ENCODE assay signal across 30 mouse cellular contexts in the genomic region with DNA sequence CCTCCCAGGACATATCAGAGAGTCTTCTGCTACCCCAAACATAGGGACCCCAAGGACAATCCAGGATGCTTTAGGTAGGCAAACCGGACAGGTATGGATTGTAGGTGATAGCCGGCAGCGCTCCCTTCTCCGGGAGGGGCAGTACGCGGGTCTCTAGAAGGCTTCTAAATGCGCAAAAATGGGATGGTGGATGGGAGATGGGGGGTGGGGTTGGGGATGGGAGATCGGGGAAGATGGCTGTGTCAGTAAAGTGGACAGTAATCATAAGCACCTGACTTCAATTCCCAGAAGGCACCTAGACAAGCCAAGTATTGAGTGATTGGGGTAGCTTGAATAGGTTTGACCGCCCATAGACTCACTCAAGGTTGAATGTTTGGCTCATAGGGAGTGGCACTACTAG. TPM values are rescaled to one million over a fixed set of nuclear protein-coding genes. Genes with fewer than 3 reads are reported as not detected.
"Had no signal": no experiment of that assay in that cellular context is flagged by ENCODE, and none has a peak within 500 bp of the region (broad histone marks: within the 10 kb centered on the region; RNA-seq: fewer than 3 reads in every experiment).

No protein-coding gene starts in this region.

- H3K9me3 ChIP-seq: intestine, embryonic 15.5 days; lung, embryonic 15.5 days; midbrain, embryonic 10.5 days; midbrain, embryonic 13.5 days had no signal

- H3K27me3 ChIP-seq: intestine, embryonic 15.5 days; lung, embryonic 15.5 days; midbrain, embryonic 13.5 days; neural tube, embryonic 13.5 days had no signal

- DNase-seq: kidney, adult 2 months; kidney, postnatal 36 days; lung, postnatal 10 days; lung, postnatal 36 days; retina, postnatal 1 day; right cerebral cortex, postnatal 25 days; spleen, adult 18-20 months; thymus, adult 18-20 months; thymus, postnatal 36 days had no signal

- H3K27ac ChIP-seq: intestine, embryonic 15.5 days; kidney, postnatal 0 days; liver, embryonic 14.5 days; lung, embryonic 15.5 days; midbrain, embryonic 10.5 days; midbrain, embryonic 13.5 days; neural tube, embryonic 13.5 days had no signal

- H3K4me3 ChIP-seq: intestine, embryonic 15.5 days; lung, embryonic 15.5 days; midbrain, embryonic 10.5 days; midbrain, embryonic 13.5 days; myocyte; neural tube, embryonic 13.5 days had no signal

- H3K4me1 ChIP-seq: intestine, embryonic 15.5 days; lung, embryonic 15.5 days; megakaryocyte, embryonic 14.5 days; midbrain, embryonic 10.5 days; midbrain, embryonic 13.5 days; neural tube, embryonic 13.5 days had no signal

- H3K36me3 ChIP-seq: intestine, embryonic 15.5 days; lung, embryonic 15.5 days; midbrain, embryonic 10.5 days; midbrain, embryonic 13.5 days; neural tube, embryonic 13.5 days had no signal

RNA-seq across cellular contexts. Expression of gene 1700021F07Rik, which starts 59.1 kb away (rescaled TPM):
- total RNA-seq: layer of hippocampus, postnatal 14 days; left cerebral cortex, adult 8-10 months; left cerebral cortex, postnatal 25 days; liver, adult 2 months; monocyte, adult 5-6 weeks; neutrophil, adult 5-6 weeks had no signal
- polyA plus RNA-seq: intestine, embryonic 15.5 days; kidney, adult 2 months; kidney, embryonic 14.5 days; kidney, postnatal 0 days; limb, embryonic 11.5 days; limb, embryonic 14.5 days; liver, adult 2 months; liver, embryonic 14.5 days; lung, embryonic 15.5 days; midbrain, embryonic 10.5 days; midbrain, embryonic 13.5 days; midbrain, embryonic 16.5 days; myocyte; neural tube, embryonic 13.5 days; stomach, embryonic 16.5 days; urinary bladder, adult 2 months had no signal
